Mouse (Mus musculus): ENCODE data around the gene Nfic. TPM values are rescaled to one million over a fixed set of nuclear protein-coding genes. Genes with fewer than 3 reads are reported as not detected.
A peak's percentile ranks its signal among the peaks of the same experiment; 100 is the strongest.

Nfic gene
- total RNA-seq, 2 experiments from 2014 or later: 4.0 to 36.8 TPM

- ATAC-seq (replicated peaks; ENCODE audit: poor library complexity): no peak
Observed at GRCm38 (mm10) chr10:81364666-81365065, 90.8 kb downstream of the Nfic start.

GRCm38 (mm10) chr10:81363436-81364346 lies 91.7 kb downstream of the Nfic start:
- no peak for ATAC-seq (replicated peaks; ENCODE audit: poor library complexity)

- ATAC-seq (replicated peaks; ENCODE audit: poor library complexity): peak; percentile 51
Observed at GRCm38 (mm10) chr10:81362336-81362949, 93.0 kb downstream of the Nfic start.

- no peak for ATAC-seq (replicated peaks; ENCODE audit: poor library complexity)
Observed at GRCm38 (mm10) chr10:81360721-81361120, 94.7 kb downstream of the Nfic start.

GRCm38 (mm10) chr10:81358841-81359240 lies 96.6 kb downstream of the Nfic start:
- peak; percentile 29 for ATAC-seq (replicated peaks; ENCODE audit: poor library complexity)

- no peak for ATAC-seq (replicated peaks; ENCODE audit: poor library complexity)
Observed at GRCm38 (mm10) chr10:81358209-81358608, 97.2 kb downstream of the Nfic start.

GRCm38 (mm10) chr10:81356991-81357844 lies 98.2 kb downstream of the Nfic start, which contains the start of gene Mfsd12:
Mfsd12 (plus strand) TSS chr10:81357491.
- peak; percentile 77 for ATAC-seq (replicated peaks; ENCODE audit: poor library complexity)

GRCm38 (mm10) chr10:81356352-81356990 lies 99.0 kb downstream of the Nfic start:
- peak; percentile 52 for ATAC-seq (replicated peaks; ENCODE audit: poor library complexity)

- ATAC-seq (replicated peaks; ENCODE audit: poor library complexity): no peak
Observed at GRCm38 (mm10) chr10:81355533-81355932, 99.9 kb downstream of the Nfic start.

- ATAC-seq (replicated peaks; ENCODE audit: poor library complexity): no peak
Observed at GRCm38 (mm10) chr10:81354738-81355477, 100.5 kb downstream of the Nfic start.

- peak; percentile 32 for ATAC-seq (replicated peaks; ENCODE audit: poor library complexity)
Observed at GRCm38 (mm10) chr10:81351678-81352291, 103.7 kb downstream of the Nfic start.

GRCm38 (mm10) chr10:81350351-81351063 lies 104.9 kb downstream of the Nfic start, which contains the start of gene Hmg20b:
Hmg20b (minus strand) TSS chr10:81350480.
- peak; percentile 80 for ATAC-seq (replicated peaks; ENCODE audit: poor library complexity)

GRCm38 (mm10) chr10:81349961-81350350 lies 105.5 kb downstream of the Nfic start:
- no peak for ATAC-seq (replicated peaks; ENCODE audit: poor library complexity)

- peak; percentile 40 for ATAC-seq (replicated peaks; ENCODE audit: poor library complexity)
Observed at GRCm38 (mm10) chr10:81349146-81349545, 106.3 kb downstream of the Nfic start.

GRCm38 (mm10) chr10:81346453-81347067 lies 108.9 kb downstream of the Nfic start:
- peak; percentile 58 for ATAC-seq (replicated peaks; ENCODE audit: poor library complexity)
